Mouse (Mus musculus) layer of hippocampus, adult 9-10 months (tissue): Measurements from ENCODE around the gene Dpagt1.
A peak's percentile ranks its signal among the peaks of the same experiment; 100 is the strongest.
"Not testable (repeated sequence)": the region's sequence is repeated elsewhere in the genome, so short reads cannot be mapped to it uniquely, and the experiment has no call there.

Experiments
- DNase-seq: peaks from one replicate; pipeline ENCODE4 v3.0.0; 2022; ENCODE audit warnings: low spot score

Dpagt1 gene

GRCm38 (mm10) chr9:44338574-44338973 lies 12.8 kb downstream of the Dpagt1 start:
- no peak for DNase-seq

GRCm38 (mm10) chr9:44341487-44341886 lies 15.7 kb downstream of the Dpagt1 start:
- DNase-seq = no peak

- no peak for DNase-seq
These were observed 16.4 kb downstream of the Dpagt1 start for GRCm38 (mm10) chr9:44342173-44342572.

GRCm38 (mm10) chr9:44342605-44343004 lies 16.8 kb downstream of the Dpagt1 start:
- no peak for DNase-seq

GRCm38 (mm10) chr9:44343290-44343689 lies 17.5 kb downstream of the Dpagt1 start:
- no peak for DNase-seq

- DNase-seq = peak; percentile 58
These were observed 18.1 kb downstream of the Dpagt1 start, which contains the start of gene Hmbs for GRCm38 (mm10) chr9:44343781-44344421. TSS of gene Hmbs (minus strand) at chr9:44344228.

- no peak for DNase-seq
These were observed 20.0 kb downstream of the Dpagt1 start for GRCm38 (mm10) chr9:44345570-44346433.

- no peak for DNase-seq
These were observed 21.3 kb downstream of the Dpagt1 start for GRCm38 (mm10) chr9:44347166-44347565.

- DNase-seq = no peak
These were observed 21.8 kb downstream of the Dpagt1 start for GRCm38 (mm10) chr9:44347621-44348020.

- DNase-seq = no peak
These were observed 22.7 kb downstream of the Dpagt1 start for GRCm38 (mm10) chr9:44348546-44348945.

GRCm38 (mm10) chr9:44351396-44351795 lies 25.6 kb downstream of the Dpagt1 start:
- no peak for DNase-seq

GRCm38 (mm10) chr9:44352337-44352736 lies 26.5 kb downstream of the Dpagt1 start:
- no peak for DNase-seq

- no peak for DNase-seq
These were observed 27.3 kb downstream of the Dpagt1 start for GRCm38 (mm10) chr9:44353142-44353541.

- DNase-seq = no peak
These were observed 31.4 kb downstream of the Dpagt1 start for GRCm38 (mm10) chr9:44357207-44357606.

- peak; percentile 81 for DNase-seq
These were observed 35.5 kb downstream of the Dpagt1 start, which contains the start of gene Vps11 for GRCm38 (mm10) chr9:44361190-44361917. TSS of gene Vps11 (minus strand) at chr9:44361670.

- not testable (repeated sequence) for DNase-seq
These were observed 36.1 kb downstream of the Dpagt1 start for GRCm38 (mm10) chr9:44361931-44362330.

- no peak for DNase-seq
These were observed 38.7 kb downstream of the Dpagt1 start for GRCm38 (mm10) chr9:44364480-44364879.

- DNase-seq = no peak
These were observed 47.6 kb downstream of the Dpagt1 start for GRCm38 (mm10) chr9:44373386-44373785.

GRCm38 (mm10) chr9:44376141-44376540 lies 50.3 kb downstream of the Dpagt1 start:
- no peak for DNase-seq

GRCm38 (mm10) chr9:44377335-44377734 lies 51.5 kb downstream of the Dpagt1 start:
- not testable (repeated sequence) for DNase-seq

- DNase-seq = no peak
These were observed 52.4 kb downstream of the Dpagt1 start for GRCm38 (mm10) chr9:44378153-44378730.
